Mouse (Mus musculus) CD4-positive, CD25-positive, alpha-beta regulatory T cell, adult 4 months (primary cell): ENCODE measurements around the gene Pde11a. TPM values are rescaled to one million over a fixed set of nuclear protein-coding genes. Genes with fewer than 3 reads are reported as not detected.
A peak's percentile ranks its signal among the peaks of the same experiment; 100 is the strongest.

Experiments used
- ATAC-seq: one replicate; pipeline ENCODE4 v1.8.0; 2017
- polyA plus RNA-seq, 2 experiments: library from polyadenylated mRNA; unstranded; fragments of 100-300 nt; shearing (Covaris generic); gene quantifications; one replicate each; pipeline ENCODE4 v1.2.1; 2017

The Pde11a gene
- polyA plus RNA-seq, result 1 to 10 TPM; 5.8 to 6.1 TPM

DNA sequence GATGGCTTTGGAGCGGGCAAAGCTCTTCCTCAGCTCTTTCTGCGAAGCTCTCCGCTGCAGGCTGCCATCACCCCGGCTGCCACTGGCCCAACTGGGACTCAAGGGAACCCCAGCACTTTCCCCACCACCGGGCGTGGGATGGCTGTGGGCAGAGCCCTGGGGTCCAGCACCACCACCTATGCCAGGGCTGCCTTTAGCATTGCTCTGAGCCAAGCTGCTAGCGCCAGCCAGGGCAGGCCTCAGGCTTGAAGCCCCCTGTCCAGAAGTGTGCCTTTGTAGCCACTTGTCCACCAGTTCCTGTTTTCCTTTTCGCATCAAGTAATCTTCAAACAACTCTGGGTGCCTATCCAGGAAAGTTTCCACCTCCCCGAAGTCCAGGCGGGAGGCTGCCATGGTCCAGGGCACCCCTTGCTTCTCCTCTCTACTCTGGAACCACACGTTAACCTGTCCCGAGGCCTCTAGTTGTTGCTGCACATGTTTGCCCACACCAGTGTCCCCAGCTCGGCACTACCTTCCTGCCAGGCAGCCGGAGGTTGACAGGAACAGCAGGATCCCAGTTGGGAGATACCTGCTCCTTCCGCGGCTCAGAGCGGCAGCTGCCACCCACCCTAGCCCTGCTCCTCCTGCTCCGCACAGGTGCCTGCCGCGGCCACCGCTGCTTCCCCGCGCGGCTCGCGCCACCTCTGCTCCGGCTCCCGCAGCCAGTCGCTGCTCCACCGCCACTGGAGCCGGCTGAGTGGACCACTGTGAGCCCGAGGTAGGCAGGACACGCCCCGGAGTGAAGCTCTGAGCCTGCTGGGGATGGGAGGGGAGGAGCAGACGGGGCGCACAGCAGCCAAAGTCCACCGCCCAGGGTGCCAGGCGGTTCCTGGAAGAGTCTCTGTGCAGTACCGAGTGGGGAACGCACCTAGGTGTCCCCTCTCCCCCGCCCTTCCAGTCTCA, at the start of gene Pde11a:
Gene Pde11a, minus strand, starts transcription at position 560 of the 942 bp plus-strand sequence.
- peak; percentile 43 for ATAC-seq

- no peak for ATAC-seq
These were observed 48.0 kb upstream of the Pde11a start for GRCm38 (mm10) chr2:76386531-76386930.

GRCm38 (mm10) chr2:76378646-76379045, 40.1 kb upstream of the Pde11a start:
- no peak for ATAC-seq

DNA sequence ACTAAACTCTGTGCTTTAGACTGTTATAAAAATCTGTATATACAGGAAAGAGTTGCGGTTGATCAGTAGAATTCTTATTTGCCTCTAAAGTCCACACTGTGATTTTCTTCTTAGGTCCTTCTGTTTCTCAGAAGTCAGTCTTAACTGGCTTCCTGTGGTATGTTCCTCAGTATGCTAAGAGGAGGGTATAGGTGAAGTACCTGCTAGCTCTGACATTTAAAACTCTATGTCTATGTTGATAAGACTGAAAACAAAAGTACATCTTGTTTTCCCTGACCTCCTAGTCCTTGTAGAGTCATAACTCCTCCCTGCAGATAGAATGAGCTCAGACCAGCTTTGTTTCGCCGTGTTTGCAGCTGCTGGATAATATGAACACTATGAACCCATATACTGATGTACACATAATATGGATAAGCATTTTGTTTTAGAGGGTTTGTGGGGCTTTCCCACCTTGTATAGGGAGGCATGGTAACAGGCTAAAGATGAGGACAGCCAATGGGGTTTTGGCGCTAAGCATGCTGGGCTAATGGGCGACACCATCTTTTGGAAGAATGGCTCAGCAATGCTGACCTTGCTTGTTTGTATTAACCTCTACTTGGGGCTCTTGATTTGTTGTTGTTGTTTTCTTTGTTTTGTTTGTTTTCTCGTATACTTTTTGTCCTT, 36.1 kb upstream of the Pde11a start:
- peak; percentile 73 for ATAC-seq

DNA sequence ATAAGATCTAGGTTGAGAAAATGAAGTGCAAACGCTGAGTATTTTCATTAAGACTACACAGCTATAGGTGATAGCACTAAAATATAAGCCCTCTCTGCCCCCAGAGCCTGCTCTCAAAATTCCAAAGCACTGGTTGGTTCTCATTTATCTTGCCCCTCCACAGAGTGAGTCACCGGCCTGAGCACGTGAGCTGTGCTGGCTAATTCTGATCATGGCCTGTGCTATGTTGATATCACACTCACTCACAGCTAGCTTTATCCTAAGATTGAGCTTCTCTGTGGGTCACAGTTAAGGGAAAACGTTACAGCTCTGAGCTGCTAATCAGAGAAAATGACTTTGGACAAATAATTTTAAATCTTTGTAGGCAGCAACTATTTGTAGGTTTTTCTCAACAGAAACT, 33.7 kb upstream of the Pde11a start:
- ATAC-seq, result no peak

DNA sequence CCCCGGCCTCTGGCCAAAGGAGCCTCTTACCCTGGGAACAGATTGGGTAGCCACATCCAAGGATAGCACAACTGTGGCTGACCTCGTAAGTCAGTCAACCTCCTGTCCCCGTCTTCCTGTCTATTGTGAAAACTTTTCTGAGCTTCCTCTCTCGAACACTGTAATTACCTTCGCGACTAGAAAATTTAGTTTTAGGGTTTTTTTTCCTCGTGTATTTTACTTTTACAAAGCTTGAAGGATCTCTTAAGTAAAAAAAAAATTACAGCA, 32.0 kb upstream of the Pde11a start:
- ATAC-seq, result no peak

- ATAC-seq, result peak; percentile 84
These were observed 31.5 kb upstream of the Pde11a start, which contains the start of gene Rbm45 for GRCm38 (mm10) chr2:76369821-76370655. Gene Rbm45, plus strand, starts transcription at chr2:76369984.

GRCm38 (mm10) chr2:76368861-76369660, 30.5 kb upstream of the Pde11a start:
- ATAC-seq, result no peak

- peak; percentile 44 for ATAC-seq
These were observed 28.8 kb upstream of the Pde11a start for GRCm38 (mm10) chr2:76367188-76367922.

- ATAC-seq, result no peak
These were observed 27.2 kb upstream of the Pde11a start for GRCm38 (mm10) chr2:76365811-76366210.

DNA sequence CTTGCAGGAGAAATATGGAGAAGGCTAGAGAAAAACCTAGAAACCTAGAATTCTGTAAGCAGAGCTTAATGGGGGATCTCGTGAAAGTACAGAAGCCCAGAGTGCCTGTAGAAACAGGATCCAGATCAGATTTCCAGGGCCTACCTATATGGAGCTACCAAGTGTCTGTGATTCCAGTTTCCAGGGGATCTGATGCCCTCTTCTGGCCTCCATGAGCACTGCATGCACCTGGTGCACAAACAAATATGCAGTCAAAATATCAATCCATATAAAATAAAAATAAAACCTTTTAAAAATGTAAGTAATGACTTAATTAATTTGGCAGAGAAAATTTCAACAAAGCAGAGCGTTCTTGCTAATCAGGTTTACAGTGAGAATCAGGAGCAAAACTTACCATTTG, 23.5 kb upstream of the Pde11a start:
- ATAC-seq, result no peak

DNA sequence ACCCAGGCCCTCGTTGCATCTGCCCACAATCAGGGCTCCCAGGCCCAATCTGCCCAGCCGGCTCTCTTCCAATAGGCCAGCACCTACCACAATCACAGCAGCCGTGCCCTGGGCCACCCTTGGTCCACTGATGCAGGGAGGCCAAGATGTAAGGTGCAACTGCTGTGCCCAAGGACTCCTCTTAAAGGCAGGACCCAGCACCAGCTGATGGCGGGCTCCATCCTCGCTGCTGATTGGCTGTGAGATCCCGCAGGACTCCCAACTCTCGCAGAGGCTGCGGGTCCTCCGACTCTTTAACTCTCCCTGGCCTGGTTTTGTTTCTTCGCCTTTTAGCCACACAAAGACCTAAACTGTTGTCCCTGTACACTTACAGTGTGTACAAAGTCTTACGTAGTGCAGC, 21.7 kb upstream of the Pde11a start, which contains the start of gene Cyct:
Gene Cyct, minus strand, starts transcription at position 225 of the 400 bp plus-strand sequence.
- ATAC-seq, result no peak

GRCm38 (mm10) chr2:76347839-76348238, 9.3 kb upstream of the Pde11a start:
- ATAC-seq, result no peak

GRCm38 (mm10) chr2:76342146-76342545, 3.6 kb upstream of the Pde11a start:
- ATAC-seq, result no peak

GRCm38 (mm10) chr2:76334596-76334995, 4.0 kb downstream of the Pde11a start:
- ATAC-seq, result no peak

DNA sequence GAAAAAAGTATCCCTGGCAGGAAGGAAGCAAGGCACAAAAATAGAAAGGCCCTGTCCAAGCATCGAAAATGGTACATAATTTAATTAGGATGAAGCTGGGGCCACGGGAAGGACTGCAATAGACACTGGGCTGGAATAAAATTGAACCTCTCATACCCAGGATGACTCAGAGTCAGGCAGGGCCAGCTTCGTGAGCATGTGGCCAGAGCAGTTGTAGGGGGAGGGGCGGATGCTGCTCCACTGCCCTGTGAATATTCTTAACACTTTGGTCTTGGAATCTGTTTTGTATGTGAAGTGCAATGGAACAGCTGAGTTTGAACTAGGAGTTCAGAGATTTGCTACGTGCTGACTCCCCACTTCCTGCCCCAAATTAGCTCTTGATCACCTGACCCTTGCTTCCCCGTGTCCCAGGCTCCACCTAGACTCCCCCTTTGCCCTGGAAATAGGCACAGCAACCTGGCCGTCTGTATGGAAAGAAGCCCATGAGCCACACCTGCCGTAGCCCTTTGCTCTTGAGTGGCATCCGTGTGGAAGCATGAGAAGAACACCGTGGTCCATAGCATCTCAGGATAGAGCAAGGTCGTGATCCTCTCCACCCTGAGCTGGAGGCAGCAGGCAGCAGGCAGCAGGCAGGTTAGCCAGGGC, 6.3 kb downstream of the Pde11a start:
- no peak for ATAC-seq

DNA sequence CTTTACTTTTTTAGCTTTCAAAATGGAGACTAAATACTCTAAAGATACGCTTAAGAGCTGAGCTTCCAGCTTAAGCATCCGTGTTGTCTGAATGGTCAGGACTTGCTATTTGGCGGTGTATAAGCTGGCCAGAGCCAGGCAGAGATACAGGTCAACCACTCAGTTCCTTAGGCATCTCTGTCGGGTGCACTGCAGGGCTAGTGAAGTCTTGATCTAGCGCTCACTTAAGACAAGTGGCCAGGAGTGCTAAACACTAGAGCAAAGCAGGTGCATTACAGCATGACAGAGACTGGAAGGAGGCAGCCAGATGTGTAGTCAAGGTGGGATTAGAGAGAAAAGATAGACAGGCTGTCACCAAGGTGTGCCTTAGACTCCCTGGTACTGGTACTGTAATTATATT, 8.5 kb downstream of the Pde11a start:
- ATAC-seq, result no peak

DNA sequence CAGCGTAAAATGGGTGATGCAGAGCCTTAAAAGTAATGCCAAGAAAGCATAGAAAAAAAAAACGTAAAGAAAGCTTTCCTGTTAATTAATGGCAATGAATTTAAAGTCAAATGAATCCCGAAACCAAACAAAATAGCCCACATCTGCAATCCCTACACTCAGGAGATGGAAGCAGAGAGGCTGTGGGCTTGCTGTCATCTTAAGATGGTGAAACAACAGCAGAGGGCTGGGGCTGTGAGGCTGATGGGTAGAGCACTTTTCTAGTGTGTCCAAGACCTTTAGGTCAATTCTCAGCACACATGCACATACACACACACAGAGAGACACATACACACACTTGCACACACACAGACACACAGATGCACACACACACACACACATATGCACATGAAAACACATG, 12.4 kb downstream of the Pde11a start:
- ATAC-seq, result no peak

DNA sequence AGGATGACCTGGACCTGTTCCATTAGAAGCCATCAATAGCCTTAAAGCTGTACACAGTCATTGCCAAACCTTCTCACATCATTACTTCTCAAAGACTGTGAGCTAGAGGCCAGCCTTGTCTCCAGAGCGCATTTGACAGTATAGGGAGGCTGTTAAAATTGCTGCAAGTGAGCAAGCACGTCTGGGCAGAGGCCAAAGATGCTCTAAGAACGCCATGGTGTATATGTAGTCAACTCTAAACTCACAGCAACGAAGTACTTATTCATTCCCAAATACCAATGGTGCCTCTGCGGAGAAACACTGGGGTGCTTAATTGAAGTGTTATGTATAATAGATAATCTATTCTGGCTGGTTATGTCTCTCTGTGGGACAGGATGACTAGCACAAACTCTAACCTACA, 14.1 kb downstream of the Pde11a start:
- ATAC-seq, result no peak

DNA sequence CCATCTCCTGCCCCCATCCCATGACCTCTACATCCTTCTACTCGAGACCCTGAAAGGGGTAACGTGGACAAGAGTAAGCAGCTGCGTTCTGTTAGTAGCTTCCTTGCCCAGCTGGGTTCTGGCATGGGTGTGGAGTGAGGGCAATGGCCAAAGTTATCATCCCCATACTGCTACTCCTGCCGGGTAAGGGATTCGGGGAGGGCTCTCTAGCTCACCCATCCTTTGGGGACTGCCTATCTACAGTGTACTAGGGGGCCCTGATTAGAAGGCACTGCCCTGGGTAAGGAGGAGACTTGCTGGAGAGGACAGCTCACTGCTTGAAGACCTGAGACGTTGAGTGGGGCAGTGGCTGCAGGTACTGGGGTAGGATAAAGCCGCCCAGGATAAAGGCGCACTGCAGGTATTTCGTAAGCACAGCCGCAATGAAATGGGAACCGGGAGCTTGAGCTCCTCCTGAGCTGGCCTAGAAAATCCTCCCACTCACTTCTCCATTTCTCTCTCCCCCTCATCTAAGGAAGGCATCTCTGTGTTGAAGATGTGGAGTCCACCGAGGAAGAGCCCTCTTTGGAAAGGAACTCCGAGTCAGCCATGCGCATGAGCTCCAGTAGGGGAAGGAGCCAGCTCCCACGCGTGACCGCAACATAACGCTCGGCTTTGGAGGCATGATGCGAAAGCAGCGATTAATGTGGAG, 15.2 kb downstream of the Pde11a start:
- no peak for ATAC-seq
